Mouse (Mus musculus) ES-Bruce4 (cell line): ENCODE results near the gene Ttc30a1.

Experiments used
- CTCF ChIP-seq: IDR thresholded peaks from one replicate; pipeline ENCODE4 v1.8.1; 2011; ENCODE audit warnings: low read depth, low read length
- EP300 ChIP-seq: IDR thresholded peaks from 2 replicates; pipeline ENCODE4 v1.6.1; 2011; ENCODE audit warnings: low read depth, low read length; ENCODE audit not compliant: insufficient read depth
- POLR2A ChIP-seq: IDR thresholded peaks from one replicate; pipeline ENCODE4 v1.8.1; 2011; ENCODE audit warnings: low read length; ENCODE audit not compliant: insufficient read depth

DNA sequence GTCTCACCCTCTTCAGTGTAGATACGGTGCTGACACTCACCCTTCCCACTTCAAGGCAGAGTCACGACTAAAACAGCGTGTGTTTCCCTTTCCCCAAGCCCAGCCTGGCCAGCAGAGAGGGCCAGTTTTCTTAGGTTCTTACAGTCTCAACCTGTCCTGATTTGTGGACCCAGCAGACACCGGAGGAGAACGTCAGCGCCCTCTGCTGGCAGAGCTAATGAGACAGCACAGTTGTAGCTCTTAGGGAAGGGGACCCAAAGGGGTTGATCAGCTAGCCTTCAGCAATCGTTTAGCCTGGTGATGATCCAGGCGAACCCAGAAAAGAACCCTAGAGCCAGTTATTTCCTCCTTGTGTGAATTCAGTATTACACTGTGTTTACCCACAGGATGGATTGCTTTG, 19.6 kb upstream of the Ttc30a1 start:
- TF ChIP-seq CTCF (peak; percentile 96), EP300 (no peak), POLR2A (no peak)
